Mouse (Mus musculus): Measurements from ENCODE around the gene Amt.
A peak's percentile ranks its signal among the peaks of the same experiment; 100 is the strongest.
"Not testable (repeated sequence)": the region's sequence is repeated elsewhere in the genome, so short reads cannot be mapped to it uniquely, and the experiment has no call there.

Gene Amt

GRCm38 (mm10) chr9:108284410-108284809 is 12.2 kb upstream of the Amt start:
- peak; percentile 89 for DNase-seq

- not testable (repeated sequence) for DNase-seq
These were observed 9.0 kb upstream of the Amt start for GRCm38 (mm10) chr9:108287526-108288238.

DNA sequence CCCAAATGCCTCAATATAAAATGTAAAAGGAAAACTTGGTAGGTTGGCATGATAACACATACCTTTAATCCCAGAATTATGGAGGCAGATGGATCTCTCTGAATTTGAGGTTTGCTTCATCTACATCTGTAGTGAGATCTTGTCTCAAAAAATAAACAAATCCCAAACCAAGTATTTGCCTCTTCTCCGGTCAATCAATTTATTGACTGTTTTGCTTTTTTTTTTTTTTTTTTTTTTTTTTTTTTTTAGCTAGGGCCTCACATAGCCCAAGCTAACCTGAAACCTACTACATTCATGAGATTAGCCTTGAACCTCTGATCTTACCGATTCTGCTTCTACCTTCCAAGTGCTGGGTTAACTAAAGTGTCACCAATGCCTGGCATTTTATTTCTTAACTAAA is 7.3 kb upstream of the Amt start:
- DNase-seq = no peak

DNA sequence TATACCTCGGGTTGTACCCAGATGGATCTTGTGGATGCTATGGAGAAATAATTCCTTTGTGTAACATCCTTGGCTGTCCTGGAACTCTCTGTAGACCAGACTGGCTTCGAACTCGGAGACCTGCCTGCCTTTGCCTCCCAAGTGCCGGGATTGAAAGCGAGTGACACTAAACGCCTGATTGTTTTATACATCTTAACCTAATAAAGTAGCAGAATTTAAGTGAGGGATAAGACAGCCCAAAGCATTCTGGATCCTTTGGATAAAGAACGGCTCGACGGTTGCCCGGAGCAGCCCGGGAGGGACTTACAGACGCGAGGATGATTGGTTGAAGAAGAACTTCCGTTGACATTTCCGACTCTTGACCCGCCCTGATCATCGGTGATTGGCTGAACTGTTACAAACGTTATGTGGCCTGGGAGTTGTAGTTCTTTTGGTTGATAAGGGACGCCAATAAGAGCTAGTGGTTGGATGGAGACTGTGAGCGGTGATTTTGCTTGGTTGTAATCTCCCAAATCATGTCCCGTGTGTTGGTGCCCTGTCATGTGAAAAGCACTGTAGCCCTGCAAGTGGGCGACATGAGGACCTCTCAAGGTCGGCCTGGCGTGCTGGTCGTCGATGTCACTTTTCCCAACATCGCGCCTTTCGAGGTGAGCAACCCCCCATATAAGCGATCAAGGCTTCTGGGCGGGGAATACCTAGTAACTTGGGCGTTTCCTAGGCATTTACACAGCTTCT is 6.5 kb upstream of the Amt start, which contains the start of gene Nicn1:
TSS of gene Nicn1 (plus strand) at position 414 of the 735 bp plus-strand sequence.
- peak; percentile 97 for DNase-seq

DNA sequence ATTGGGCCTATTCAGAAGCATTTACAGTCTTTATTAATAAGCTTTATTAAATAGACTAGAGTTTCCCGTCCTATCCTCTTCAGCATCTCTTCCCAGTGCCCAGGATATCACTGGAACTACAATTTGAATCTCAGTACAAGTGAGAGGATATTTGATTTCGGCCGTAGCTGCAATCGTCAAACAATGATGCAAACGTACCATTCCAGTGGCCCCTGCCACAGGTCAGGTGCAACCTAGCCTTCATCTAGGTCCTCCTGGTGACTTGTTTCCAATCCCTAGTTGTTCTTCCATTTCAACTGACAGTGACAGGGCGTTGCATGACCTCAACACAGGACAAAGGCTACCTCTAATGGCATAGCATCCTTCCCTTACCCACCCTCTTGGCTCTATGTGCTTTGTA is 5.9 kb upstream of the Amt start:
- no peak for DNase-seq

GRCm38 (mm10) chr9:108301853-108302252 is 5.2 kb downstream of the Amt start:
- peak; percentile 25 for DNase-seq

GRCm38 (mm10) chr9:108304716-108305115 is 8.1 kb downstream of the Amt start:
- no peak for DNase-seq

DNA sequence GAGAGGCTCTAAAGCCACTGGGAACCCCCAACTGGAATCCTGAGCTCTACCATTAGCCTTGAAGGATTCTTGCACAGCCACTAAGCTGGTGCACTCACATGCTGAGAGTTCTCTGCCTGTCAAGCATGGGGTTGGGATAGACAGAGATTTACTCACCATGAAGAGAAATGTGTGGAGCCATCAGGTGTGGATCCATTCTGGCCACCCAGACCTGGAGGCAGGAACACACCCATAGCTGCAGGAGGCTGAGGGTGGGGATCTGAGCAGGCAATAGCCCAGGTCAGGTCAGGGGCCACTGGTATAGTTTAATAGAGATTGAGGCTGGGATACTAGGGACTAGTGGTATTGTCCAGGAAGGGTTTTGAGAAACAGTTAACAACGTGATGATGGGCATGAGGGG is 8.5 kb downstream of the Amt start:
- peak; percentile 13 for DNase-seq

GRCm38 (mm10) chr9:108305629-108306520 is 9.2 kb downstream of the Amt start, which contains the start of the genes Rhoa and Tcta:
Gene Rhoa (plus strand): TSS chr9:108306129.
Gene Tcta (minus strand): TSS chr9:108306160.
- DNase-seq = peak; percentile 99

DNA sequence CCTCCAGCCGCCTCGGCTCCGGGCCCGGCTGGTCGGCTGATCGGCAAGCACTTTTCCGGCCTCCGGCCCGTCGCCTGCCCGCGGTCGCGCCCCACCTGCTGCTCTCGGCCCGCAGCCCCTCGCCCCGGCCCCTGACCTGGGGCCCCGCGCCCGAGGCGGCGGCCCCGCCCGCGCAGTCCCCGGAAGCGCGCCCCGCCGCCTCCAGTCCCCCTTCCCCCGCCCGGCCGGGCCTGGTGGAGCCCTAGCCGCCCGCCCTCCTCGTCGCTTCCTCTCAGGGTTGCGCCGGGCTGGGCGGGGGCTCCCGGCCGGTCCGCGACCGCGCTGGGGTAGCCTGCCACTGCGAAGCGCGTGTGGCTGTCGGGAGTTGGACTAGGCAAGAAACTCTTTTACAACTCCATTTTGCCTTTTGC is 9.9 kb downstream of the Amt start:
- DNase-seq = peak; percentile 92

DNA sequence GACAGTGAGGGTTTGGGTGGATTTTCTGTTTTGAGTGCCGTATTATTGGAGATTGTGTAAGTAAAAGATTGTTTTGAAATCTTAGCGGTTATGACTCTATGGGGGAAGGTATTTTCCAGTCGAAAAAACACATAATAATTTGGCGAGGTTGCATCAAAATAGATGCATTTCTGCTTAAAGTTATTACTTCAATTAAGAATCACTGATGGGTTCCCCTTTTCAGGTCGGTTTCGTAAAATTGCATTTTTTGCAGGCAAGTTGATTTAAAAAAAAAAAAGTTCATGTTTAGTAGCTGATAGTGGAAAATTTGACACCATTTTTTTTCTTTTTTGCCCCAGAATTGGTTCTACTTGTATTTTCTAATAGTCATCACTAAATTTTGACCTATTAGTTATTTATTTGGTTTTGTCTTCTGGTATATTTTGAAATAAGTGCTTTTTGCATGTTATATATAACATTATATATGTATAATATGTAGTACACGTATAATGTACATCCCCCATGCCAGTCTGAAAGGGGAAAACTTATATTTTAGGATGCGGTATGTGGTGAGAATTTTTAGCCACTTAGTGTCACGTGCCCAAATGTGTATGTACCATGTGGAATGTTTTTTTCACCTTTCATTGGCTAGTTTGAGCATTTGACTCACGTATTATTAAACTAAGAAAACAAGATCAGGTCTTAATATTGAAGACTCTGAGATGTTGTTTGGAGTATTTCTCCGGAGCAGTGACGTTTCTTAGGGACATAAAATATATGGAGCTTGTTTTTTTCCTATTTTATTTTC is 10.6 kb downstream of the Amt start:
- no peak for DNase-seq

GRCm38 (mm10) chr9:108308141-108308540 is 11.5 kb downstream of the Amt start:
- DNase-seq = no peak

DNA sequence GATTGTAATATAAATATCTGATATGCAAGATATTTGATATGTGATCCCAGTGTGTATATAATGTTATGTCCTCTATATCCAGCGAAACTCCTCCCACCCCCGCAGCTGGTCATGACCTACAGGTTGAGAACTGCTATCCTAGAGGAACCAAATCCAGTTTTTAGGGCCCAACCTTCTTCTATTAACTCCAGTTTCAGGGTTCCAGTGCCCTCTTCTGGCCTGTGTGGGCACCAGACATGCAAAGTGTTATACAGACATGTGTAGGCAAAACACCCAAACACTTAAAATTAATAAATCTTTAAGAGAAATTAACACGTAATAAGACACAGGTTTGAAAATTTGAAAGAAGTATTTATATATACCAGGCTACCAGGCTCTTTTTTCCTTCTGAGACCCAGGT is 20.9 kb downstream of the Amt start:
- peak; percentile 30 for DNase-seq

DNA sequence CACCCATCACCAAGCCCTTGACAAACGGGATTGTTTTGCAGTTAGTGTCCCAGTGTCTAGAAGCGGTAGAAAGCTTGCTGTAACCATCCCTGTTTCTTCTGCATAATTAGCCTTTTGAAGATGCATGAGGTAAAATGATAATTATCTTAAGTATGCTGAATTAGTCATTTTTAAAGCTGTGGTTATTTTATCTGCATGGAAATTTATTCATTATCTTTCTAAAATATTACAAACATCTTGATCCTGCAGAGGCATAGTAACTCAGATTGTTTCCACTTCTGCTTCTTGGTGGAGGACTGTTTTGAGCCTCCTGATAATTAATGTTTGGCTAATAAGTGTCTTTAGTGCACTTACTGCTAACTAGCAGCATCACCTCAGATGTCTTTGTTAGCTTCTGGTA is 21.8 kb downstream of the Amt start:
- DNase-seq = no peak

- DNase-seq = not testable (repeated sequence)
These were observed 25.4 kb downstream of the Amt start for GRCm38 (mm10) chr9:108322054-108322453.

- no peak for DNase-seq
These were observed 28.1 kb downstream of the Amt start for GRCm38 (mm10) chr9:108324784-108325183.

- DNase-seq = no peak
These were observed 29.2 kb downstream of the Amt start for GRCm38 (mm10) chr9:108325811-108326210.

DNA sequence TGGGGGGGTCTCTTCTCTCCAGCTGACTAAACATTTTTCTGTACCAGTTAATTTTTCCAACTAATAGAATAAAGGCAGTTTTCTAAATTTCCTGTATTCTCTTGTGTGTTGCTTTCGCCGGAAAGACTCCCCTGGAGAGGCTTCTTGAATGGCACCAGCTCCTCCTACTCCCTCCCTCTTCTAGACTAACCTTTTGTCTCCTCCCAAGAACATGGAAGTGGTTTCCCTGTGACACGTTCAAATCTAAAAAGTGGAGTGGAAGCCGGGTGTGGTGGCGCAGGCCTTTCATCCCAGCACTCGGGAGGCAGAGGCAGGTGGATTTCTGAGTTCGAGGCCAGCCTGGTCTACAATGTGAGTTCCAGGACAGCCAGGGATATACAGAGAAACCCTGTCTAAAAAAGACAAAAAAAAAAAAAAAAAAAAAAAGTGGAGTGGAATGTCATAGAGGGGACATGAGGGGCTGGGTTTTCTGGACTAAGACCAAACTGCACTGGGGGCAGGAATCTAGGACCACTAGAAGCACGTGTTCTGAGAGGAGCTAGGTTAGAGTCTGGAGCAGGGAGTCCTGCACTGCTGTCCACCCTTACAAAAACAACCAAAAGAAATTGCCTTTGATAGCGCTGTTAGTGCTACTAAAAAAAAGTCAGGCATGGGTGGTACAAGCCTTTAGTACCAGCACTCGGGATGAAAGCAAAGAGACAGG is 41.3 kb downstream of the Amt start:
- no peak for DNase-seq

- DNase-seq = no peak
These were observed 41.9 kb downstream of the Amt start for GRCm38 (mm10) chr9:108338551-108338885.

DNA sequence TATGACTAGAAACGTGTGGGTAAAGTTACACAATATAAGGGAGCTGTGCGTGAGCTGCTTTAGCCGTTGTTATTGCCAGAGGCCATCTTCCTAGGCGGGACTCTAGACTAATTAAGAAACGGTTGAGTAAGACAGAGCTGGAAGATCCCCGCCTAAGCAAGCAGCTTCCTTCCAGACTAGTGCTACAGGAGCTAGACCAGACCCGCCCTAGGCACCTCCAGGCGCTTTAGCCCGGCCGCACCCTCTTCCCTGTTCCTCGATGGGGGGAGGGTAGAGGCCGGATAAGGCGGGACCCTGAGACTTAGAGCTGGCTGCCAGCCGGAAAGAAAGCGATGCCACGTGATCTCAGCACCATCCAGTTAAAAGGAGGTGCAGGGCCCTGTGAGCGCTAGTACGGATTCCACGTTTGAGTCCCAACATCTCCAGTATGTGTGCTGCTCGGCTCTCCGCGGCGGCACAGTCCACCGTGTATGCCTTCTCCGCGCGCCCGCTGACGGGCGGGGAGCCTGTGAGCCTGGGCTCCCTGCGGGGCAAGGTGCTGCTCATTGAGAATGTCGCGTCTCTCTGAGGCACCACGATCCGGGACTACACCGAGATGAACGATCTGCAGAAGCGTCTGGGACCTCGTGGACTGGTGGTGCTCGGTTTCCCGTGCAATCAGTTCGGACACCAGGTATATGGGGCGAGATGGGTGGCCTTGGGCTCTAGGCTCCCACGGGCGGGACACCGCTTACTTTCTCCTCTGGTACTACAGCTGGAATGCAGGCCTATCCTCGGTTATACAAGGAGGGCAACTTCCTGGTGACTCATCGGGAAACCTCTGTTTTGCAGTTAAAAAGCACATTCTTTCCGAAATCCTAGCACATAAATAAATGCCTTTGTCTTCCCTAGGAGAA is 42.5 kb downstream of the Amt start, which contains the start of gene Gpx1:
TSS of gene Gpx1 (plus strand) at position 18 of the 896 bp plus-strand sequence.
- DNase-seq = peak; percentile 97

GRCm38 (mm10) chr9:108339886-108340257 is 43.2 kb downstream of the Amt start:
- DNase-seq = peak; percentile 29
